Mouse (Mus musculus): ENCODE measurements around the gene Hist1h3i. TPM values are rescaled to one million over a fixed set of nuclear protein-coding genes. Genes with fewer than 3 reads are reported as not detected.
"Not testable (repeated sequence)": the region's sequence is repeated elsewhere in the genome, so short reads cannot be mapped to it uniquely, and the experiment has no call there.

The Hist1h3i gene
- total RNA-seq, 2 experiments from 2014 or later, result 145 to 150 TPM

DNA sequence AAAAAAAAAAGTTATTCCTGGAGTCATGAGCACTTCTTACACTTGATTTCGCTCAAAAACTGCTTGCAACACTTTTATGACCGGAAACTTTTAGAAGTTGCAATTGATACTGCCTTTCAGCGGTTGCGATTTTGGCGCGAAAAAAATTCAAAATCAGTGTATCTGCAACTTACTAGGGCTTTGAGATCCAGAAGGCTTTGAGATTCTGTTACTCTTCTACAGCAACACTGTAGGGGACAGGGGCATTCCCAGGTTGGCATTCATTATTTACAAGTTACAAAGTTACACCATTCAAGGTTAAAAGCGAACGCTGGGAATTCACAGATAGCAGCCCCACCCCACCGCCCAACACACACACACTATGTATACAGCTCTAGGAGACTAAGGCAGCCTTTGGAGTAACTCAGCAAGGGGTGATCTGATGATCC lies 578 bp upstream of the Hist1h3i start:
- intact Hi-C loops (cut with DNase I), result no loop called here
- DNase-seq, result peak; percentile 35

DNA sequence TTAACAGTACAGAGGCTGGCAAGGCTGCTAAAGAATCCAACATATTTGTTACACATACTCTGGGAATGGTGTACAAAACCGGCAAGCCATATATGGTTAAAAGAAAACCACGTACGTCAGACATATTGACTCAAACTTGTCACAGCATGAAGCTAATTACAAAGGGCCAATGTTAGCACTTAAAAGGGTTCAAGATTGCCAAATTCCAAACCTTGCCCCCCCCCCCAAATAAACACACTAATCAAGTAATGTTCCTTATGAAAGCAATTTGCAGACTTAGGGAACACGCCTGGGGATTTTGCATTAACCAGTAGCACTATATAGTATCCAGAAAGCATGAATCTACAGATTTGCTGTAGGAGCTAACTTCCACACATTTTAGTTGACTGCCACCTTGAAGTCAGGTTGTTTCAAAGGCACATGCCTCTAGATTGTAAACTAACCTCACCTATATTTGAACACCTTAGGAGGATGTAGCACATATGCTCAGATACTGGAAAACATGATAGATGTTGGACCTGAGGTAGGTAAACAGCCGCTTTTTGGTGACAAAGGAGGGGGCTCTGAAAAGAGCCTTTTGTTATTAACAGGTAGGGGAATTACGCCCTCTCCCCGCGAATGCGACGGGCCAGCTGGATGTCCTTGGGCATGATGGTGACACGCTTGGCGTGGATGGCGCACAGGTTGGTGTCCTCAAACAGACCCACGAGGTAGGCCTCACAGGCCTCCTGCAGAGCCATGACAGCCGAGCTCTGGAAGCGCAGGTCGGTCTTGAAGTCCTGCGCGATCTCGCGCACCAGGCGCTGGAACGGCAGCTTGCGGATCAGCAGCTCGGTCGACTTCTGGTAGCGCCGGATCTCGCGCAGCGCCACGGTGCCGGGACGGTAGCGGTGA lies 562 bp downstream of the Hist1h3i start:
- intact Hi-C loops (cut with DNase I); DNase-seq: not testable (repeated sequence)

DNA sequence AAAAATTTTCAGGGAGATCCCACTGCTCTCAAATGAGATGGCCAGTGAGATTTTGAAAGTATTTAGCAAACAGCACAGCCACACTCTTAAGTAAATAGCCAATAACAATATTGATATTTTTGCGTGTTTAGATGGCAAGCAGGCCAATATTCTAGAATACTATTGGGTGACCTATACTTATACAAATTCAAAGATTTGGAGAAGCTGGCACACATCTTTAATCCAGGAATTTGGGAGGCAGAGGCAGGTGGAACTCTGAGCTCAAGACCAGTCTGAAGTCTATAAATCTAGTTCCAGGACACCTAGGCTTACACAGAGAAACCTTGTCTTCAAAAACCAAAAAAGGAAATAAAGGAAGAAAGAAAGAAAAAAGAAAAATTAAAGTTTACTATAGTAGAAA lies 1.5 kb downstream of the Hist1h3i start:
- DNase-seq, result no peak
- intact Hi-C loops (cut with DNase I), result no loop called here

- intact Hi-C loops (cut with DNase I), result no loop called here
- no peak for DNase-seq
Measured at GRCm38 (mm10) chr13:21781021-21781555, 2.1 kb downstream of the Hist1h3i start.

GRCm38 (mm10) chr13:21779767-21780731 lies 3.1 kb downstream of the Hist1h3i start, which contains the start of gene Hist1h1b:
Hist1h1b (minus strand) TSS chr13:21780625.
- intact Hi-C loops (cut with DNase I), result no loop called here

GRCm38 (mm10) chr13:21778814-21779766 lies 4.1 kb downstream of the Hist1h3i start:
- DNase-seq, result peak; percentile 64
- intact Hi-C loops (cut with DNase I), result no loop called here

More at GRCm38 (mm10) chr13:21779767-21780731, 3.1 kb downstream of the Hist1h3i start, which contains the start of gene Hist1h1b:
- DNase-seq, result peak; percentile 65

GRCm38 (mm10) chr13:21755707-21756106 lies 27.5 kb downstream of the Hist1h3i start:
- intact Hi-C loops (cut with DNase I), result no loop called here

DNA sequence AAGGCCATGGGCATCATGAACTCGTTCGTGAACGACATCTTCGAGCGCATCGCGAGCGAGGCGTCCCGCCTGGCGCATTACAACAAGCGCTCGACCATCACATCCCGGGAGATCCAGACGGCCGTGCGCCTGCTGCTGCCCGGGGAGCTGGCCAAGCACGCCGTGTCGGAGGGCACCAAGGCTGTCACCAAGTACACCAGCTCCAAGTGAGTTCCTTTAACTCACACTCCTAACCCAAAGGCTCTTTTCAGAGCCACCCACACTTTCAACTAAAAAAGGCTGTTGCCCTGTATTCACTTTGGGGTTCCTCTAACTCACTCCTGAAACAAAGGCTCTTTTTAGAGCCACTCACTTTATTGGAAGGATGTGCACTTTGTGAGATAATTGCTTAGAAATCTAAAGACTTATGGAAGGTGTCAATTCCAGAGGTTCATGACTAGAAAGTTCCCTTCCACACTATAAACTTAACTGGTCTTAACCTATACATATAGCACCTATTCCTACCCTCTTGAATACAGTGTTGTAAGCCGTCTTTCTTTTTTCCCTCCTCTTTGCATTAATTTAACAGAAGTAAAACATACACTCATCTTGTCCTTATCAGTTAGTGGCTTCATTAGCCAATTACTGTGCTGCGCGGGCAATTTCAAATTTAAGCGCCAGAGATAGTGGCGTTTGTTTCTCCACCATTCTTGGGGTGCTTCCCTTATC lies 28.7 kb downstream of the Hist1h3i start:
- intact Hi-C loops (cut with DNase I), result not testable (repeated sequence)
- peak; percentile 29 for DNase-seq

More at GRCm38 (mm10) chr13:21755707-21756106, 27.5 kb downstream of the Hist1h3i start:
- no peak for DNase-seq

- peak; percentile 45 for DNase-seq
- intact Hi-C loops (cut with DNase I), result not testable (repeated sequence)
Measured at GRCm38 (mm10) chr13:21753524-21754285, 29.5 kb downstream of the Hist1h3i start, which contains the start of the genes Hist1h2ak and Hist1h2bn. Hist1h2ak (minus strand) TSS chr13:21753827. Hist1h2bn (plus strand) TSS chr13:21754123.

- no peak for DNase-seq
- intact Hi-C loops (cut with DNase I), result no loop called here
Measured at GRCm38 (mm10) chr13:21753051-21753523, 30.1 kb downstream of the Hist1h3i start.

DNA sequence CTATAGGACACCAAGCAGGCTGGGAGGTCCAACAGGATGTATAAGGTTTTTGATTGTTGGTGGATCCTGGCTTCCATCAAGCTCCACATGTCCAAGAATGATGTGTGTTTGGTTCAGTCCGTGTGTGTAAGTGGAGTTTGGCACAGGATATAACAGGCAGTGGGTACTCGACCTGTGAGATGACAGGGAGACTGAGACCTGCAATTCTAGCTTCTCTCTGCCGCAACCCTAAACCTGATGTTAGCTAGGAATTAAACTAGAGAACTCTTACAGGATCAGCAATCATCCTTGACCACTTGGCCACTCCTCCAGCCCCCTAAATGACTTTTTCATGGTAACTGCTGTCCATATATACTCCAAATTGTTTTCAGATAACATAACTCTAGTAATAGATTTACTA lies 30.8 kb downstream of the Hist1h3i start:
- intact Hi-C loops (cut with DNase I), result no loop called here
- no peak for DNase-seq

DNA sequence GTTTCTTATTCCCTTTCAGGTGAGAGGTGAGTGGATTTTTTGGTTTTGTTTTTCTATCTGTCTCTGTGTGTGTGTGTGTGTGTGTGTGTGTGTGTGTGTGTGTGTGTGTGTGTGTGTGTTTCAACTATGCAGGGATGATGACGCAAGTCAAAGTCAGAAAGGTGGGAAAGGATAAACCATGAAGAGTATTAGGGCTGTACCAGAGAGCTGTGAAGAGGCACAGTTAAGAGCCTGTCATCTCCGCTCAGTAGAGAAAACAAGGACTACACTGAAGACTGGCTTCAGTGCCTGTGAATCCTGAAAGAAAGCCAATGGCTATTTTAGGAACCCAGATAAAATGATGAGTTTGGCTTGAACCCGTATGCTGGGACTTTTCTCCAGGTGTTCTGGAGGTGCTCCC lies 31.3 kb downstream of the Hist1h3i start:
- intact Hi-C loops (cut with DNase I), result no loop called here
- no peak for DNase-seq

- no peak for DNase-seq
Measured at GRCm38 (mm10) chr13:21751417-21751816, 31.8 kb downstream of the Hist1h3i start.

GRCm38 (mm10) chr13:21750159-21751017 lies 32.8 kb downstream of the Hist1h3i start, which contains the start of gene Hist1h4k:
Hist1h4k (minus strand) TSS chr13:21750505.
- peak; percentile 97 for DNase-seq
- intact Hi-C loops (cut with DNase I), result not testable (repeated sequence)

More at GRCm38 (mm10) chr13:21751417-21751816, 31.8 kb downstream of the Hist1h3i start:
- intact Hi-C loops (cut with DNase I), result no loop called here

DNA sequence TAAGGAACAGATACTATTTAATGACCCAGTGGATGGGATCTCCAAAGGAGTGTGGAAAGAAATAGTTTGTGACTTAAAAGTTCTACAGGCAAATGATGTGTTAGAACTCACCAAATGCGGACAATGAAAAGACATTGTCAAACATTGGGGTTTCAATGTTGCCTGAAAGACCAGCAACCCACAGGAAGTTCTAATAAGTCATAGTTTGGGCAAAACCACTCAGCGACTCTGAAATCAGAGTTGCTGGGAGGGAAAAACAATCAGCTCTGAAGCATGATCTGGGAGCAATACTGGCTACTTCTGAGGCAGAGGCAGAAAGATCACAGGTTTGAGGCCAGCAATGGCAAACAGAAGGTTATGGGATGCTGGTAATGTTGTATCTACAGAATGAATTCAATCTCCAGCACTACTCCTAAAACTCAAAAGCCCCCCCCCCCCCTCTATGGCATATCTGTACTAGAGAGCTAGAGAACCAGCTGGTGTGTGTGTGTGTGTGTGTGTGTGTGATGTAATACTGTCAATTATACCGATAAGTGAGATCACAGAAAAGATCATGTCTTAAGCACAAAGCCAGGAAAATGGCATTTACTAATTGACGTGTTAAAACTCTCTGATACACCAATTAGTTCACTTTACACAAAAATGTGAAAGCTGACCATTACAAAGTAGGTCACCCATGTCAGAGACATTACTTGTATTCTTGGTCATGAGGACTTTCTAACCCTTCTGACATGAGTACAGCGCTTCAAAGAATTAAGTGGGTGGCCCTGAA lies 33.6 kb downstream of the Hist1h3i start:
- no peak for DNase-seq
- intact Hi-C loops (cut with DNase I), result no loop called here

- no peak for DNase-seq
- intact Hi-C loops (cut with DNase I), result no loop called here
Measured at GRCm38 (mm10) chr13:21745006-21745405, 38.2 kb downstream of the Hist1h3i start.

All from left cerebral cortex, postnatal 4 days (tissue).